Mouse (Mus musculus): Measurements from ENCODE around the gene Plxna2. TPM values are rescaled to one million over a fixed set of nuclear protein-coding genes. Genes with fewer than 3 reads are reported as not detected.
A peak's percentile ranks its signal among the peaks of the same experiment; 100 is the strongest.

Gene Plxna2
- polyA plus RNA-seq, 2 experiments: 1.1 to 1.2 TPM

- DNase-seq (ENCODE audit: low read depth in 3 of 3, low spot score in 3 of 3): no peak
- Histone ChIP-seq H3K9ac (replicated peaks) (no peak overlapping the region), H3K27ac (no peak overlapping the region), H3K36me3 (replicated peaks; ENCODE audit: control insufficient read depth, insufficient read depth, low read depth) (no peaks in the 10 kb centered on the region), H3K27me3 (ENCODE audit: control insufficient read depth, insufficient read depth, low read length) (no peaks in the 10 kb centered on the region), H3K4me2 (ENCODE audit: low read depth) (no peak overlapping the region), H3K4me3 (ENCODE audit: insufficient read depth in 1 of 2, low read depth in 2 of 2, low read length in 2 of 2) (no peak overlapping the region), H3K4me1 (replicated peaks; ENCODE audit: control insufficient read depth in 2 of 2, insufficient read depth in 2 of 2, low read length in 1 of 2) (no peaks in the 10 kb centered on the region), H3K9me3 (ENCODE audit: control insufficient read depth, low read length) (no peaks in the 10 kb centered on the region)
- ATAC-seq (ENCODE audit: insufficient read depth): no peak
- TF ChIP-seq EP300 (IDR thresholded peaks at IDR 0.05; ENCODE audit: low read depth): no peak
- TF ChIP-seq CTCF (IDR thresholded peaks at IDR 0.05; ENCODE audit: low read depth): no peak
These were observed 30.5 kb upstream of the Plxna2 start for GRCm38 (mm10) chr1:194587532-194587931.

GRCm38 (mm10) chr1:194587956-194588668, 29.9 kb upstream of the Plxna2 start:
- H3K9ac ChIP-seq (replicated peaks): no peak overlapping the region
- H3K27me3 ChIP-seq (ENCODE audit: control insufficient read depth, insufficient read depth, low read length): no peaks in the 10 kb centered on the region
- no peak overlapping the region for H3K27ac ChIP-seq
- H3K9me3 ChIP-seq (ENCODE audit: control insufficient read depth, low read length): no peaks in the 10 kb centered on the region
- H3K4me1 ChIP-seq (replicated peaks; ENCODE audit: control insufficient read depth in 2 of 2, insufficient read depth in 2 of 2, low read length in 1 of 2): no peaks in the 10 kb centered on the region
- H3K4me2 ChIP-seq (ENCODE audit: low read depth): no peak overlapping the region
- 15% methylated on average over 1 of the region's 1 CpGs for WGBS (ENCODE audit: insufficient replicate concordance)
- TF ChIP-seq EP300 (IDR thresholded peaks at IDR 0.05; ENCODE audit: low read depth) (no peak), CTCF (IDR thresholded peaks at IDR 0.05; ENCODE audit: low read depth) (no peak)
- ATAC-seq (ENCODE audit: insufficient read depth) (no peak), DNase-seq (ENCODE audit: low read depth in 3 of 3, low spot score in 3 of 3) (no peak)
- H3K36me3 ChIP-seq (replicated peaks; ENCODE audit: control insufficient read depth, insufficient read depth, low read depth): no peaks in the 10 kb centered on the region
- no peak overlapping the region for H3K4me3 ChIP-seq (ENCODE audit: insufficient read depth in 1 of 2, low read depth in 2 of 2, low read length in 2 of 2)

- H3K4me3 ChIP-seq (ENCODE audit: insufficient read depth in 1 of 2, low read depth in 2 of 2, low read length in 2 of 2): no peak overlapping the region
- no peaks in the 10 kb centered on the region for H3K9me3 ChIP-seq (ENCODE audit: control insufficient read depth, low read length)
- no peak overlapping the region for H3K9ac ChIP-seq (replicated peaks)
- ATAC-seq (ENCODE audit: insufficient read depth): no peak
- DNase-seq (ENCODE audit: low read depth in 3 of 3, low spot score in 3 of 3): no peak
- TF ChIP-seq CTCF (IDR thresholded peaks at IDR 0.05; ENCODE audit: low read depth) (no peak), EP300 (IDR thresholded peaks at IDR 0.05; ENCODE audit: low read depth) (no peak)
- no peaks in the 10 kb centered on the region for H3K27me3 ChIP-seq (ENCODE audit: control insufficient read depth, insufficient read depth, low read length)
- no peaks in the 10 kb centered on the region for H3K4me1 ChIP-seq (replicated peaks; ENCODE audit: control insufficient read depth in 2 of 2, insufficient read depth in 2 of 2, low read length in 1 of 2)
- no peak overlapping the region for H3K4me2 ChIP-seq (ENCODE audit: low read depth)
- no peaks in the 10 kb centered on the region for H3K36me3 ChIP-seq (replicated peaks; ENCODE audit: control insufficient read depth, insufficient read depth, low read depth)
- WGBS (ENCODE audit: insufficient replicate concordance): 66% methylated on average over 1 of the region's 1 CpGs
- H3K27ac ChIP-seq: no peak overlapping the region
These were observed 29.1 kb upstream of the Plxna2 start for GRCm38 (mm10) chr1:194588711-194589451.

GRCm38 (mm10) chr1:194593155-194593554, 24.9 kb upstream of the Plxna2 start:
- H3K27me3 ChIP-seq (ENCODE audit: control insufficient read depth, insufficient read depth, low read length): no peaks in the 10 kb centered on the region
- ATAC-seq (ENCODE audit: insufficient read depth): no peak
- WGBS (ENCODE audit: insufficient replicate concordance): 64% methylated on average over 5 of the region's 5 CpGs
- DNase-seq (ENCODE audit: low read depth in 3 of 3, low spot score in 3 of 3): no peak
- no peak overlapping the region for H3K27ac ChIP-seq
- TF ChIP-seq EP300 (IDR thresholded peaks at IDR 0.05; ENCODE audit: low read depth) (no peak), CTCF (IDR thresholded peaks at IDR 0.05; ENCODE audit: low read depth) (no peak)
- no peak overlapping the region for H3K9ac ChIP-seq (replicated peaks)
- H3K4me2 ChIP-seq (ENCODE audit: low read depth): no peak overlapping the region
- H3K4me1 ChIP-seq (replicated peaks; ENCODE audit: control insufficient read depth in 2 of 2, insufficient read depth in 2 of 2, low read length in 1 of 2): no peaks in the 10 kb centered on the region
- H3K36me3 ChIP-seq (replicated peaks; ENCODE audit: control insufficient read depth, insufficient read depth, low read depth): no peaks in the 10 kb centered on the region
- H3K4me3 ChIP-seq (ENCODE audit: insufficient read depth in 1 of 2, low read depth in 2 of 2, low read length in 2 of 2): no peak overlapping the region
- no peaks in the 10 kb centered on the region for H3K9me3 ChIP-seq (ENCODE audit: control insufficient read depth, low read length)

GRCm38 (mm10) chr1:194607406-194608261, 10.4 kb upstream of the Plxna2 start:
- no peaks in the 10 kb centered on the region for H3K36me3 ChIP-seq (replicated peaks; ENCODE audit: control insufficient read depth, insufficient read depth, low read depth)
- no peak for ATAC-seq (ENCODE audit: insufficient read depth)
- H3K4me2 ChIP-seq (ENCODE audit: low read depth): no peak overlapping the region
- TF ChIP-seq CTCF (IDR thresholded peaks at IDR 0.05; ENCODE audit: low read depth): peak; percentile 22; the same call in 1 of the 2 replicates
- no peak for TF ChIP-seq EP300 (IDR thresholded peaks at IDR 0.05; ENCODE audit: low read depth)
- no peak overlapping the region for H3K9ac ChIP-seq (replicated peaks)
- H3K27me3 ChIP-seq (ENCODE audit: control insufficient read depth, insufficient read depth, low read length): no peaks in the 10 kb centered on the region
- no peak overlapping the region for H3K4me3 ChIP-seq (ENCODE audit: insufficient read depth in 1 of 2, low read depth in 2 of 2, low read length in 2 of 2)
- 44% methylated on average over 5 of the region's 5 CpGs for WGBS (ENCODE audit: insufficient replicate concordance)
- no peak overlapping the region for H3K27ac ChIP-seq
- no peaks in the 10 kb centered on the region for H3K9me3 ChIP-seq (ENCODE audit: control insufficient read depth, low read length)
- DNase-seq (ENCODE audit: low read depth in 3 of 3, low spot score in 3 of 3): no peak
- peaks cover 0 to 6% of the 10 kb centered on the region in 2 experiments; a peak in 2 of 4 replicates for H3K4me1 ChIP-seq (replicated peaks; ENCODE audit: control insufficient read depth in 2 of 2, insufficient read depth in 2 of 2, low read length in 1 of 2)
